Mouse (Mus musculus) cerebellum, adult 2 months (tissue): ENCODE data around the gene Cir1. TPM values are rescaled to one million over a fixed set of nuclear protein-coding genes. Genes with fewer than 3 reads are reported as not detected.

ENCODE experiments used
- DNase-seq, 2 experiments: peaks; one replicate each; pipeline ENCODE4 v3.0.0; 2021
- H3K27ac ChIP-seq: fragments of 200-500 bp; 2 replicates; pipeline ENCODE4 v1.5.1; 2012; ENCODE audit warnings: low read length, control low read depth, inconsistent platforms; ENCODE audit not compliant: insufficient read depth
- H3K27me3 ChIP-seq: fragments of 200-500 bp; 2 replicates; pipeline ENCODE4 v1.6.1; 2012; ENCODE audit warnings: inconsistent platforms, mild to moderate bottlenecking, low read length, moderate library complexity; ENCODE audit not compliant: control insufficient read depth, insufficient read depth
- H3K4me1 ChIP-seq: fragments of 200-500 bp; 2 replicates; pipeline ENCODE4 v1.6.1; 2011; ENCODE audit warnings: low read length; ENCODE audit not compliant: control insufficient read depth, insufficient read depth
- H3K4me3 ChIP-seq: fragments of 200-500 bp; replicated peaks from 2 replicates; pipeline ENCODE3; 2011; ENCODE audit warnings: mild to moderate bottlenecking, low read depth, low read length, control low read depth; ENCODE audit not compliant: insufficient read depth
- CTCF ChIP-seq: fragments of 200-500 bp; IDR thresholded peaks from 2 replicates; pipeline ENCODE4 v1.5.1; 2011; ENCODE audit warnings: low read depth, mild to moderate bottlenecking, control low read depth, low read length, moderate library complexity, borderline replicate concordance; ENCODE audit not compliant: insufficient read depth
- POLR2A ChIP-seq: fragments of 200-500 bp; IDR thresholded peaks from 2 replicates; pipeline ENCODE4 v1.6.1; 2011; ENCODE audit warnings: low read length, control low read depth, borderline replicate concordance; ENCODE audit not compliant: insufficient read depth
- WGBS: fragments of 180-500 bp; shearing (Covaris S2); methylation state at CpG from one replicate; pipeline ENCODE4 v1.1.7; 2018; 5-methylcytosine and 5-hydroxymethylcytosine counted together
- polyA plus RNA-seq: library from polyadenylated mRNA; depleted of rRNA; stranded (reverse); fragments of >200 nt; gene quantifications from 2 replicates; pipeline ENCODE4 v1.2.3, GENCODE M21; 2012; rRNA removed

The Cir1 gene
- polyA plus RNA-seq: 29.2 TPM in 2 replicates

GRCm38 (mm10) chr2:73312152-73313116 lies at the start of gene Cir1, which contains the start of gene Scrn3:
Gene Cir1, minus strand, starts transcription at chr2:73312701.
Gene Scrn3, plus strand, starts transcription at chr2:73312601.
- Histone ChIP-seq H3K4me3 (peak within 1 kb of the TSS; percentile 70), H3K27me3 (no peaks in the 10 kb centered on the region), H3K27ac (peak within 1 kb of the TSS; percentile 55), H3K4me1 (no peaks in the 10 kb centered on the region)
- TF ChIP-seq POLR2A (peak; percentile 79), CTCF (no peak)
- DNase-seq: peak; percentile 93 to 96
- WGBS: under 1% methylated on average over 64 of the region's 64 CpGs

- no peak overlapping the region for H3K4me3 ChIP-seq
- TF ChIP-seq CTCF (no peak), POLR2A (no peak)
- 78% methylated on average over 2 of the region's 2 CpGs for WGBS
- H3K4me1 ChIP-seq: no peaks in the 10 kb centered on the region
- H3K27ac ChIP-seq: no peak overlapping the region
- no peak for DNase-seq
- no peaks in the 10 kb centered on the region for H3K27me3 ChIP-seq
These were observed 48.0 kb upstream of the Cir1 start for GRCm38 (mm10) chr2:73360536-73360935.

- DNase-seq: no peak
- H3K4me1 ChIP-seq: no peaks in the 10 kb centered on the region
- no peak overlapping the region for H3K4me3 ChIP-seq
- WGBS: 94% methylated on average over 5 of the region's 5 CpGs
- no peak overlapping the region for H3K27ac ChIP-seq
- TF ChIP-seq POLR2A (no peak), CTCF (no peak)
- H3K27me3 ChIP-seq: no peaks in the 10 kb centered on the region
These were observed 47.4 kb upstream of the Cir1 start for GRCm38 (mm10) chr2:73359941-73360340.

GRCm38 (mm10) chr2:73357004-73357403 lies 44.5 kb upstream of the Cir1 start:
- Histone ChIP-seq H3K4me1 (peaks cover 4% of the 10 kb centered on the region; the same call in 1 of the 2 replicates), H3K4me3 (no peak overlapping the region), H3K27me3 (no peaks in the 10 kb centered on the region), H3K27ac (no peak overlapping the region)
- DNase-seq: no peak
- TF ChIP-seq POLR2A (no peak), CTCF (no peak)
- 70% methylated on average over 18 of the region's 18 CpGs for WGBS

- Histone ChIP-seq H3K27ac (peak overlapping the region; percentile 75; the same call in 1 of the 2 replicates), H3K4me3 (peak overlapping the region; percentile 21), H3K4me1 (peaks cover 7% of the 10 kb centered on the region; the same call in 1 of the 2 replicates), H3K27me3 (no peaks in the 10 kb centered on the region)
- DNase-seq: peak; percentile 29 to 70
- WGBS: 17% methylated on average over 7 of the region's 7 CpGs
- TF ChIP-seq CTCF (no peak), POLR2A (no peak)
These were observed 39.5 kb upstream of the Cir1 start for GRCm38 (mm10) chr2:73351927-73352374.

- no peak for DNase-seq
- TF ChIP-seq POLR2A (no peak), CTCF (no peak)
- 34% methylated on average over 5 of the region's 5 CpGs for WGBS
- peak overlapping the region; percentile 21 for H3K4me3 ChIP-seq
- H3K4me1 ChIP-seq: peaks cover 7% of the 10 kb centered on the region; the same call in 1 of the 2 replicates
- H3K27me3 ChIP-seq: no peaks in the 10 kb centered on the region
- peak overlapping the region; percentile 75; the same call in 1 of the 2 replicates for H3K27ac ChIP-seq
These were observed 39.0 kb upstream of the Cir1 start for GRCm38 (mm10) chr2:73351496-73351895.

GRCm38 (mm10) chr2:73348221-73348620 lies 35.7 kb upstream of the Cir1 start:
- TF ChIP-seq CTCF (no peak), POLR2A (no peak)
- Histone ChIP-seq H3K27ac (no peak overlapping the region), H3K4me1 (peaks cover 7% of the 10 kb centered on the region; the same call in 1 of the 2 replicates), H3K27me3 (no peaks in the 10 kb centered on the region), H3K4me3 (no peak overlapping the region)
- 83% methylated on average over 6 of the region's 6 CpGs for WGBS
- no peak for DNase-seq
